Mouse (Mus musculus) monocyte, adult 2 months (primary cell): ENCODE data around the gene Ltbp1.

Source experiments
- DNase-seq, 2 experiments: peaks; one replicate each; pipeline ENCODE4 v3.0.0; 2022; ENCODE audit warnings: low spot score in 2 of 2, low read depth in 1 of 2

Ltbp1 gene

GRCm38 (mm10) chr17:75275302-75275701, 269.9 kb downstream of the Ltbp1 start:
- DNase-seq: no peak

- DNase-seq: no peak
Measured at GRCm38 (mm10) chr17:75278106-75278505, 272.7 kb downstream of the Ltbp1 start.

GRCm38 (mm10) chr17:75278561-75278960, 273.2 kb downstream of the Ltbp1 start:
- DNase-seq: no peak

- DNase-seq: no peak
Measured at GRCm38 (mm10) chr17:75281345-75281744, 276.0 kb downstream of the Ltbp1 start.

- no peak for DNase-seq
Measured at GRCm38 (mm10) chr17:75284876-75285708, 279.7 kb downstream of the Ltbp1 start.

GRCm38 (mm10) chr17:75292986-75293385, 287.6 kb downstream of the Ltbp1 start:
- no peak for DNase-seq

- no peak for DNase-seq
Measured at GRCm38 (mm10) chr17:75293725-75294124, 288.4 kb downstream of the Ltbp1 start.

GRCm38 (mm10) chr17:75300908-75301307, 295.5 kb downstream of the Ltbp1 start:
- no peak for DNase-seq

- no peak for DNase-seq
Measured at GRCm38 (mm10) chr17:75304807-75305420, 299.5 kb downstream of the Ltbp1 start.

- DNase-seq: no peak
Measured at GRCm38 (mm10) chr17:75305714-75306113, 300.3 kb downstream of the Ltbp1 start.

GRCm38 (mm10) chr17:75307070-75308011, 302.0 kb downstream of the Ltbp1 start:
- DNase-seq: no peak

- DNase-seq: no peak
Measured at GRCm38 (mm10) chr17:75317106-75317505, 311.7 kb downstream of the Ltbp1 start.

- no peak for DNase-seq
Measured at GRCm38 (mm10) chr17:75323229-75323628, 317.9 kb downstream of the Ltbp1 start.

- no peak for DNase-seq
Measured at GRCm38 (mm10) chr17:75323766-75324165, 318.4 kb downstream of the Ltbp1 start.

GRCm38 (mm10) chr17:75328102-75328639, 322.8 kb downstream of the Ltbp1 start:
- no peak for DNase-seq

- no peak for DNase-seq
Measured at GRCm38 (mm10) chr17:75330366-75330765, 325.0 kb downstream of the Ltbp1 start.

- DNase-seq: no peak
Measured at GRCm38 (mm10) chr17:75331421-75331951, 326.1 kb downstream of the Ltbp1 start.

- no peak for DNase-seq
Measured at GRCm38 (mm10) chr17:75332289-75332688, 326.9 kb downstream of the Ltbp1 start.

- no peak for DNase-seq
Measured at GRCm38 (mm10) chr17:75333011-75333410, 327.6 kb downstream of the Ltbp1 start.

- DNase-seq: no peak
Measured at GRCm38 (mm10) chr17:75333759-75334158, 328.4 kb downstream of the Ltbp1 start.

- DNase-seq: no peak
Measured at GRCm38 (mm10) chr17:75335649-75336048, 330.3 kb downstream of the Ltbp1 start.
